Mouse (Mus musculus): ENCODE results near the gene Lactb.

DNA sequence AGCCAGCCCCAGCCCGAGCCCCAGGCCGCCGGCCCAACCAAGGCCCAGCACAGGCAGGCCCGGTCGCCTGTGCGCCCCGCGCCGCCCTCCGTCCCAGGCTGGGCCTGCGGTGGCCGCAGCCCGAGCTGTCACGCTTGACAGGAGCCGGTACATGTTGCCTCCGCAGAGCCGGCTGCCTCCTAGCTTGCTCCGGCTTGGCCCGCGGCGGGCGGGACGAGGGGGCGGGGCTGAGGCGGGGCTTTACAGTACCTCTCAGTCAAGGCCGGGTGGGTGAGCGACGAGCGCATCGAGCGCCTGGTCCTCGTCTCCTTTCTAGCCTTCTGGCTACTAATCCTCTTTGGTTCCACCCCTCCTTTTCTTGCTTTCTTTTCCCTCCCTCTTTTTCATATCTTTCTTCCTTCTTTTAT lies at the start of gene Lactb:
- TF ChIP-seq GATA1 (IDR thresholded peaks at IDR 0.05; ENCODE audit: low read length) (no peak), TAL1 (IDR thresholded peaks at IDR 0.05; ENCODE audit: low read length) (no peak)
